In genomic region chr8:118162171-118162570, GRCm38 (mm10) we compare ENCODE assay signal across 11 mouse cellular contexts.
DNase-seq lines count a peak whose midpoint lies in the region; ATAC-seq lines count a peak whose summit lies in the region.
"Had no signal": no experiment of that assay in that cellular context is flagged by ENCODE, and none has a peak within 500 bp of the region (broad histone marks: within the 10 kb centered on the region; RNA-seq: fewer than 3 reads in every experiment).

No protein-coding gene starts in this region.

- no peaks in the 10 kb centered on the region for H3K9me3 ChIP-seq in hindbrain, embryonic 14.5 days (ENCODE audit: control insufficient read depth, low read length)
- H3K9me3 ChIP-seq: heart, embryonic 12.5 days; neural tube, embryonic 13.5 days had no signal

- 51% methylated on average over 10 of the region's 10 CpGs for WGBS in hindbrain, embryonic 14.5 days

- no peak overlapping the region for H3K4me3 ChIP-seq in hindbrain, embryonic 14.5 days (replicated peaks; ENCODE audit: low read length)
- H3K4me3 ChIP-seq: heart, embryonic 12.5 days; liver, embryonic 13.5 days; neural tube, embryonic 13.5 days had no signal

- H3K27ac ChIP-seq in hindbrain, embryonic 14.5 days = 0 out of 2 replicates have a peak overlapping the region, but pooled peaks have one; percentile 20
- H3K27ac ChIP-seq: liver, embryonic 13.5 days; neural tube, embryonic 13.5 days had no signal

- H3K9ac ChIP-seq in hindbrain, embryonic 14.5 days = no peak overlapping the region
- H3K9ac ChIP-seq: heart, embryonic 12.5 days; liver, embryonic 13.5 days; neural tube, embryonic 13.5 days had no signal

- peak; percentile 48 for DNase-seq in layer of hippocampus, adult 11-12 months (ENCODE audit: low spot score)
- DNase-seq in layer of hippocampus, adult 9-10 months (ENCODE audit: low spot score) = no peak
- DNase-seq in cerebellum, postnatal 4 days (ENCODE audit: low spot score in 2 of 2) = peak; percentile 30 to 86
- peak; percentile 78 for DNase-seq in hindbrain, embryonic 14.5 days (ENCODE audit: low spot score)
- DNase-seq in right cerebral cortex, adult 2 months (ENCODE audit: low spot score in 2 of 2) = peak; percentile 43 to 44
- no peak for DNase-seq in lung, postnatal 10 days
- DNase-seq: liver, embryonic 13.5 days had no signal

- peak; percentile 69; the same call in 1 of the 2 replicates for ATAC-seq in hindbrain, embryonic 14.5 days (ENCODE audit: low FRiP score)
- no peak for ATAC-seq in monocyte, adult 5-6 weeks (replicated peaks; ENCODE audit: insufficient number of reproducible peaks, low FRiP score, low TSS enrichment, poor library complexity, severe bottlenecking)
- ATAC-seq: Patski had no signal

- H3K27me3 ChIP-seq in hindbrain, embryonic 14.5 days (ENCODE audit: control insufficient read depth, insufficient read depth, low read length) = no peaks in the 10 kb centered on the region
- H3K27me3 ChIP-seq: heart, embryonic 12.5 days; liver, embryonic 13.5 days; neural tube, embryonic 13.5 days had no signal

- peaks cover 7% of the 10 kb centered on the region; the same call in 1 of the 2 replicates for H3K4me1 ChIP-seq in hindbrain, embryonic 14.5 days (replicated peaks; ENCODE audit: control insufficient read depth, insufficient read depth, low read length)
- H3K4me1 ChIP-seq: liver, embryonic 13.5 days had no signal

- H3K36me3 ChIP-seq in hindbrain, embryonic 14.5 days (replicated peaks; ENCODE audit: control insufficient read depth, insufficient read depth) = no peaks in the 10 kb centered on the region
- H3K36me3 ChIP-seq: heart, embryonic 12.5 days; liver, embryonic 13.5 days; neural tube, embryonic 13.5 days had no signal

- no peak overlapping the region for H3K4me2 ChIP-seq in hindbrain, embryonic 14.5 days (replicated peaks)
- H3K4me2 ChIP-seq: heart, embryonic 12.5 days; liver, embryonic 13.5 days; neural tube, embryonic 13.5 days had no signal

Comparison
In these comparisons a context has a peak if more than half of its experiments do, and no peak if none do; other contexts are left out.
1. DNase-seq: peak in layer of hippocampus, adult 11-12 months (single experiment), cerebellum, postnatal 4 days (2 of 2), hindbrain, embryonic 14.5 days (single experiment) and right cerebral cortex, adult 2 months (2 of 2); none in layer of hippocampus, adult 9-10 months (single experiment) and lung, postnatal 10 days (single experiment).